Mouse (Mus musculus) forebrain, embryonic 13.5 days (tissue): Measurements from ENCODE around the gene Oxct1. TPM values are rescaled to one million over a fixed set of nuclear protein-coding genes. Genes with fewer than 3 reads are reported as not detected.

Source experiments
- ATAC-seq: fragments of 200-750 bp; cut with Nextera tagmentation; 2 replicates; pipeline ENCODE4 v1.8.0; 2017
- H3K27ac ChIP-seq: fragments of 300-500 bp; sonication (generic); 2 replicates; pipeline ENCODE4 v1.5.1; 2015; ENCODE audit warnings: inconsistent platforms, mild to moderate bottlenecking, moderate library complexity
- H3K27me3 ChIP-seq: fragments of 300-500 bp; sonication (generic); 2 replicates; pipeline ENCODE4 v1.6.1; 2015; ENCODE audit warnings: mild to moderate bottlenecking, inconsistent platforms
- H3K36me3 ChIP-seq: fragments of 300-500 bp; sonication (generic); 2 replicates; pipeline ENCODE4 v1.6.1; 2015; ENCODE audit warnings: mild to moderate bottlenecking, inconsistent platforms; ENCODE audit not compliant: poor library complexity, severe bottlenecking
- H3K4me1 ChIP-seq: fragments of 300-500 bp; sonication (generic); 2 replicates; pipeline ENCODE4 v1.6.1; 2015; ENCODE audit warnings: inconsistent platforms
- H3K4me2 ChIP-seq: fragments of 300-500 bp; sonication (generic); 2 replicates; pipeline ENCODE4 v1.6.1; 2015; ENCODE audit warnings: inconsistent platforms, mild to moderate bottlenecking, moderate library complexity
- H3K4me3 ChIP-seq: fragments of 300-500 bp; sonication (generic); 2 replicates; pipeline ENCODE4 v1.5.1; 2015; ENCODE audit warnings: mild to moderate bottlenecking, inconsistent platforms
- H3K9ac ChIP-seq: fragments of 300-500 bp; sonication (generic); 2 replicates; pipeline ENCODE4 v1.6.1; 2015; ENCODE audit warnings: mild to moderate bottlenecking, inconsistent platforms
- H3K9me3 ChIP-seq: fragments of 300-500 bp; sonication (generic); replicated peaks from 2 replicates; pipeline ENCODE4 v1.6.1; 2016; ENCODE audit warnings: inconsistent platforms
- WGBS: fragments of 180-500 bp; shearing (Covaris S2); methylation state at CpG from one replicate; pipeline ENCODE4 v1.1.7; 2015; 5-methylcytosine and 5-hydroxymethylcytosine counted together
- polyA plus RNA-seq: library from polyadenylated mRNA; unstranded; fragments of >200 nt; fragmentation: Nextera tagmentation; extraction: Ambion mirVana; gene quantifications from 2 replicates; pipeline ENCODE4 v1.2.1, GENCODE M21; 2015

The Oxct1 gene
- polyA plus RNA-seq, 1 experiment from 2014 or later, result 249 TPM

- peaks cover 5% of the 10 kb centered on the region; the same call in 1 of the 2 replicates for H3K4me1 ChIP-seq
- no peak for ATAC-seq
- 79% methylated on average over 2 of the region's 2 CpGs for WGBS
Observed at GRCm38 (mm10) chr15:4000536-4000935, 25.6 kb upstream of the Oxct1 start.

DNA sequence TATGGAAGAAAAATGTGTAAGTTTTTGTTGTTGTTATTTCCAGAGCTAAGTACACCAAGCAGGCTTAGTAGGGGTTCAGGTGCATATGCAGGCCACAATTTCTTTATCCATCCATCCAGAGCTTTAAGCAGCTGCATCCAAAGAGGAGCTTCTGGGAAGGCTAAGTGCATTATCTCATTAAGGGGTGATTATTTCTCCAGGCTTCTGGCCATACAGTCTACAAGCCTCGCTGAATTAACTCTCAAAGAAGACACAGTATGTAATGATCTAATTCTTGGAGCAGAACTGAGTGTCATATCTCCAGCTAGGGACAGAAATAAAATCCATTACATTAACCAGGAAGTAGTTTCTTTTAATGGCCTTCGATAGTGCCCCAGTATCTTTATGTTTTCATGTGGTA, 12.3 kb upstream of the Oxct1 start:
- WGBS, result 71% methylated on average over 2 of the region's 2 CpGs

More at GRCm38 (mm10) chr15:4000536-4000935, 25.6 kb upstream of the Oxct1 start:
- Histone ChIP-seq H3K36me3 (no peaks in the 10 kb centered on the region), H3K27me3 (no peaks in the 10 kb centered on the region), H3K9me3 (peaks cover 8% of the 10 kb centered on the region), H3K9ac (no peak overlapping the region), H3K27ac (no peak overlapping the region), H3K4me2 (no peak overlapping the region), H3K4me3 (no peak overlapping the region)

GRCm38 (mm10) chr15:4020711-4021110, 5.5 kb upstream of the Oxct1 start:
- Histone ChIP-seq H3K27me3 (no peaks in the 10 kb centered on the region), H3K4me1 (0 out of 2 replicates have a peak, but pooled peaks cover under 1% of the 10 kb centered on the region), H3K4me3 (no peak overlapping the region), H3K9me3 (no peaks in the 10 kb centered on the region), H3K9ac (no peak overlapping the region), H3K4me2 (no peak overlapping the region), H3K36me3 (no peaks in the 10 kb centered on the region), H3K27ac (no peak overlapping the region)
- no peak for ATAC-seq
- WGBS, result 76% methylated on average over 4 of the region's 4 CpGs

More for the DNA sequence above, 12.3 kb upstream of the Oxct1 start:
- Histone ChIP-seq H3K4me1 (no peaks in the 10 kb centered on the region), H3K4me3 (no peak overlapping the region), H3K9ac (no peak overlapping the region), H3K36me3 (no peaks in the 10 kb centered on the region), H3K27ac (no peak overlapping the region), H3K4me2 (no peak overlapping the region), H3K27me3 (no peaks in the 10 kb centered on the region), H3K9me3 (no peaks in the 10 kb centered on the region)
- no peak for ATAC-seq

DNA sequence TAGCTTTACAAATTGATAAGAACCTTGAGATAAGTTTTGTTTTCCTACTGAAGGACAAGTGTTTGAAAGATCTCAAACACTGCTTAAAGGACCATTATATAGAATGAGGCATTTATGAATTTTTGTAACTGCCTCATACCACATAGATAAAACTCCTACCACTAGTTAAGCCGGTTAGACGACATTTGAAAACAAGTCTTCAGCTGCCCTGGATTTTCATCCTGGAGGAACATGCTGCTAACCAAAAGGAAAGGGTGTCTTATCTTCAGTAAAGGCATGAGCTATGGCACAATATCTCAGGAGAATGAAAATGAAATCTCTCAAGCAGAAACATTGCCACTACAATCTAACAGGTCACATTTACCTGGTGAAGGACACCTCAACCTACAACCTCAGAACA, 2.4 kb upstream of the Oxct1 start:
- Histone ChIP-seq H3K9me3 (no peaks in the 10 kb centered on the region), H3K27ac (no peak overlapping the region), H3K4me3 (no peak overlapping the region), H3K9ac (no peak overlapping the region), H3K4me1 (peaks cover 12% of the 10 kb centered on the region), H3K36me3 (no peaks in the 10 kb centered on the region), H3K27me3 (no peaks in the 10 kb centered on the region), H3K4me2 (no peak overlapping the region)
- ATAC-seq, result no peak
- WGBS, result 95% methylated on average over 2 of the region's 2 CpGs

- no peaks in the 10 kb centered on the region for H3K9me3 ChIP-seq
- H3K36me3 ChIP-seq, result no peaks in the 10 kb centered on the region
- no peak overlapping the region for H3K4me2 ChIP-seq
- no peak overlapping the region for H3K4me3 ChIP-seq
- ATAC-seq, result no peak
- no peak overlapping the region for H3K9ac ChIP-seq
- WGBS, result 82% methylated on average over 13 of the region's 13 CpGs
- H3K27ac ChIP-seq, result no peak overlapping the region
- H3K27me3 ChIP-seq, result no peaks in the 10 kb centered on the region
- peaks cover 12% of the 10 kb centered on the region for H3K4me1 ChIP-seq
Observed at GRCm38 (mm10) chr15:4024726-4025507, 1.3 kb upstream of the Oxct1 start.

GRCm38 (mm10) chr15:4025508-4025904, 677 bp upstream of the Oxct1 start:
- H3K36me3 ChIP-seq, result no peaks in the 10 kb centered on the region
- 46% methylated on average over 11 of the region's 11 CpGs for WGBS
- peak overlapping the region; percentile 67 for H3K4me2 ChIP-seq
- ATAC-seq, result no peak
- H3K4me1 ChIP-seq, result peaks cover 12% of the 10 kb centered on the region
- H3K9me3 ChIP-seq, result no peaks in the 10 kb centered on the region
- H3K27me3 ChIP-seq, result no peaks in the 10 kb centered on the region
- H3K9ac ChIP-seq, result no peak overlapping the region
- H3K4me3 ChIP-seq, result peak overlapping the region; percentile 85; the same call in 1 of the 2 replicates
- no peak overlapping the region for H3K27ac ChIP-seq

DNA sequence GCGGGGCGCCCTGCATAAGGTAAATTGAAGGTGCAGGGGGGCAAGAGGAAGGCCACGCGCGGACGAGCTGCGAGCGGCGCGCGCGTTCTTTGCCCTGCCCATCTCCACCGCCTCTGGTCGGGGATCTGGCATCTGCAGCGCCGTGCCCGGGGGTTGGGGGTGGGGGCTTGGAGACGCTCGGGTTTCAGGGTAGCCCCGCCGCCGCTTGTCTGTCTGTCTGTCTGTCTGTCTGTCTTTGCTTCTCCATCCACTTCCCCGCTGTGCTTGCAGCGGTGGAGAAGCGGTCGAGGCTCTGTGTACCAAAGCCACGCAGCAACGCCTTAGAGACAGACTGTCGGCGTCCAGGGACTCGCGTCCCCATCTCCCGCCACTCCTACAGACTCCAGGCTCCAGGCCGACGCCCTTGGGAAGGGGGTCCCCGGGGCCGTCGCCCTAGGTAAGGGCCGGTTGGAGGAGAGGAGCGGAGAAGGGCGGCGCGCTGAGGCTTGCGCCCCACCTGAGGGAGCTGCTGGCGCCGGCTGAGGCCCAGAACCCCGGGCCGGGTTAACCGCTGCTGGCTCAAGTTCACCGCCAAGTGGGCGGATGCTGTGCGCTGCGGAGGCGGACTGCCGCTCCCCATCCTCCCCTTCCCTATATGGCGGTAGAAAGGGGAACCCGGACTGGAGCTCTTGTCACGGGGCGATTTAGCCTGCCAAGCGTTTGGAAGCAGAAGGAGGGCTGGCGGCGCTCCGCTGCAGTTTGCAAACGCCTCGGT, 825 bp downstream of the Oxct1 start:
- Histone ChIP-seq H3K36me3 (no peaks in the 10 kb centered on the region), H3K9ac (peak overlapping the region; percentile 87), H3K27ac (peak overlapping the region; percentile 94), H3K4me2 (peak overlapping the region; percentile 67), H3K4me3 (peak overlapping the region; percentile 85), H3K27me3 (no peaks in the 10 kb centered on the region), H3K4me1 (peaks cover 12% of the 10 kb centered on the region), H3K9me3 (no peaks in the 10 kb centered on the region)
- ATAC-seq, result peak; percentile 80
- WGBS, result under 1% methylated on average over 64 of the region's 65 CpGs

- H3K36me3 ChIP-seq, result no peaks in the 10 kb centered on the region
- peak overlapping the region; percentile 85 for H3K4me3 ChIP-seq
- peak overlapping the region; percentile 87 for H3K9ac ChIP-seq
- H3K4me2 ChIP-seq, result peak overlapping the region; percentile 67
- peaks cover 12% of the 10 kb centered on the region for H3K4me1 ChIP-seq
- peak overlapping the region; percentile 94 for H3K27ac ChIP-seq
- WGBS, result 10% methylated on average over 6 of the region's 6 CpGs
- no peaks in the 10 kb centered on the region for H3K27me3 ChIP-seq
- H3K9me3 ChIP-seq, result no peaks in the 10 kb centered on the region
- ATAC-seq, result 0 out of 2 replicates have a peak, but pooled peaks have one; percentile 2
Observed at GRCm38 (mm10) chr15:4027671-4028410, 1.7 kb downstream of the Oxct1 start.

DNA sequence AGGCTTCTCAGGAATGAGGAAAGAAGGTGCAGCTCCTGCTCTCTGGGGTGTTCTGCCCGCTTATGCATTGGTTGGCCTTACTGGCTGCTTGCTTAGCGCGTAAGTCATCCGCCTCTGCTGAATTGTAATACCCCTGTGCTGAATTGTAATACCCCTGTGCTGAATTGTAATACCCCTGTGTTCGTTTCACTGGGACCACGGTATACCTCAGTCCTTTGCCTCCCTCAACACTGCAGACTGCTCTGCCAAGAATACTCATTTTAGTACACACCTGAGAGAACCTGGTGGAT, 2.2 kb downstream of the Oxct1 start:
- Histone ChIP-seq H3K4me2 (0 out of 2 replicates have a peak overlapping the region, but pooled peaks have one; percentile 67), H3K4me1 (peaks cover 12% of the 10 kb centered on the region)
- 82% methylated on average over 6 of the region's 6 CpGs for WGBS

GRCm38 (mm10) chr15:4028960-4029359, 2.8 kb downstream of the Oxct1 start:
- Histone ChIP-seq H3K27ac (no peak overlapping the region), H3K4me2 (no peak overlapping the region), H3K4me3 (no peak overlapping the region), H3K9ac (no peak overlapping the region), H3K9me3 (no peaks in the 10 kb centered on the region), H3K4me1 (peaks cover 12% of the 10 kb centered on the region), H3K27me3 (no peaks in the 10 kb centered on the region), H3K36me3 (no peaks in the 10 kb centered on the region)
- ATAC-seq, result no peak

More for the DNA sequence above, 2.2 kb downstream of the Oxct1 start:
- no peaks in the 10 kb centered on the region for H3K36me3 ChIP-seq
- H3K9ac ChIP-seq, result no peak overlapping the region
- H3K4me3 ChIP-seq, result no peak overlapping the region
- H3K27ac ChIP-seq, result no peak overlapping the region
- no peak for ATAC-seq
- no peaks in the 10 kb centered on the region for H3K9me3 ChIP-seq
- no peaks in the 10 kb centered on the region for H3K27me3 ChIP-seq

GRCm38 (mm10) chr15:4033168-4034004, 7.2 kb downstream of the Oxct1 start:
- peaks cover 23% of the 10 kb centered on the region for H3K36me3 ChIP-seq
- 0 out of 2 replicates have a peak, but pooled peaks cover under 1% of the 10 kb centered on the region for H3K4me1 ChIP-seq
- ATAC-seq, result no peak
- 86% methylated on average over 3 of the region's 3 CpGs for WGBS
- H3K4me3 ChIP-seq, result no peak overlapping the region
- H3K27ac ChIP-seq, result no peak overlapping the region
- no peaks in the 10 kb centered on the region for H3K9me3 ChIP-seq
- H3K4me2 ChIP-seq, result no peak overlapping the region
- H3K27me3 ChIP-seq, result no peaks in the 10 kb centered on the region
- no peak overlapping the region for H3K9ac ChIP-seq
